In genomic region chr13:74245214-74245898, GRCm38 (mm10) we compare ENCODE assay signal across 8 mouse cellular contexts. TPM values are rescaled to one million over a fixed set of nuclear protein-coding genes. Genes with fewer than 3 reads are reported as not detected.
A peak's percentile ranks its signal among the peaks of the same experiment; 100 is the strongest.
DNase-seq lines count a peak whose midpoint lies in the region; TF ChIP-seq lines count a peak whose summit lies in the region.

No protein-coding gene starts in this region.

- 32% methylated on average over 17 of the region's 17 CpGs for WGBS in hindbrain, embryonic 10.5 days

- H3K9ac ChIP-seq in ES-E14 (ENCODE audit: insufficient read depth, low read depth, low read length, poor library complexity, severe bottlenecking), result no peak overlapping the region

- H3K9me3 ChIP-seq in ES-E14 (ENCODE audit: control insufficient read depth, insufficient read depth, low read depth, low read length), result no peaks in the 10 kb centered on the region
- no peaks in the 10 kb centered on the region for H3K9me3 ChIP-seq in hindbrain, embryonic 10.5 days

- peaks cover 12% of the 10 kb centered on the region for H3K27me3 ChIP-seq in hindbrain, embryonic 10.5 days (ENCODE audit: insufficient read depth, poor library complexity, severe bottlenecking)

- no peak overlapping the region for H3K27ac ChIP-seq in ES-E14 (ENCODE audit: insufficient read depth, low read depth, low read length, poor library complexity, severe bottlenecking)
- peak overlapping the region; percentile 73 for H3K27ac ChIP-seq in hindbrain, embryonic 10.5 days

- in situ Hi-C loops in ES-E14 (cut with MboI; ENCODE audit: low sequenced_read_pairs in 2 of 2, unreplicated experiment in 2 of 2), result no loop called here

- H3K4me3 ChIP-seq in ES-E14 (ENCODE audit: insufficient read depth in 1 of 2, low read depth in 1 of 2, low read length in 2 of 2, poor library complexity in 1 of 2, severe bottlenecking in 1 of 2), result no peak overlapping the region
- H3K4me3 ChIP-seq in hindbrain, embryonic 10.5 days, result peak overlapping the region; percentile 20

- H3K4me1 ChIP-seq in ES-E14 (ENCODE audit: control insufficient read depth in 2 of 2, insufficient read depth in 2 of 2, low read length in 2 of 2, poor library complexity in 1 of 2), result no peaks in the 10 kb centered on the region
- peaks cover 12% of the 10 kb centered on the region for H3K4me1 ChIP-seq in hindbrain, embryonic 10.5 days (replicated peaks)

- no peaks in the 10 kb centered on the region for H3K36me3 ChIP-seq in ES-E14 (ENCODE audit: control insufficient read depth, insufficient read depth, low read length, poor library complexity, severe bottlenecking)
- H3K36me3 ChIP-seq in hindbrain, embryonic 10.5 days, result no peaks in the 10 kb centered on the region

- DNase-seq in ES-E14 (ENCODE audit: low read depth, low spot score), result peak; percentile 29
- DNase-seq in brain, adult 2 months (ENCODE audit: low read depth, low spot score), result peak; percentile 78
- peak; percentile 51 to 57 for DNase-seq in frontal cortex, postnatal 14 days (ENCODE audit: low spot score in 2 of 2)
- peak; percentile 82 for DNase-seq in hindbrain, embryonic 10.5 days (ENCODE audit: low spot score)
- DNase-seq in layer of hippocampus, postnatal 10 days (ENCODE audit: low spot score in 2 of 2), result peak; percentile 63 to 69
- peak; percentile 63 for DNase-seq in lung, postnatal 14 days
- DNase-seq in retina, postnatal 7 days (ENCODE audit: low read depth, low spot score), result peak; percentile 35
- no peak for DNase-seq in thymus, postnatal 36 days

TF ChIP-seq in ES-E14, 5 proteins besides CTCF, POLR2A, EP300 and RAD21:
- no peak for TF ChIP-seq ZC3H11A (IDR thresholded peaks at IDR 0.05; ENCODE audit: borderline replicate concordance, low read depth, low read length)
- no peak for TF ChIP-seq ZNF384 (IDR thresholded peaks at IDR 0.05; ENCODE audit: low read depth, low read length)
- TF ChIP-seq MAFK (IDR thresholded peaks at IDR 0.05; ENCODE audit: insufficient read depth, low read depth, low read length), result no peak
- no peak for TF ChIP-seq CHD2 (IDR thresholded peaks at IDR 0.05; ENCODE audit: low read depth, low read length)
- TF ChIP-seq HCFC1 (IDR thresholded peaks at IDR 0.05; ENCODE audit: borderline replicate concordance, insufficient read depth, low read length), result no peak
TF ChIP-seq in ES-E14: peak in this region for 0.

RNA-seq across cellular contexts. Expression of gene Exoc3, which starts 36.8 kb away (rescaled TPM):
- 20.5 and 28.8 TPM in 2 replicates for total RNA-seq in ES-E14 (2012; rRNA removed)
- polyA plus RNA-seq in hindbrain, embryonic 10.5 days (2016; fragmentation: Nextera tagmentation; extraction: Ambion mirVana), result 79.2 and 90.0 TPM in 2 replicates
- total RNA-seq in layer of hippocampus, postnatal 10 days (2021), result 10 to 100 TPM; 75.1 to 85.6 TPM

RNA-seq across cellular contexts. Expression of gene Ahrr, which starts 46.8 kb away (rescaled TPM):
- total RNA-seq in ES-E14 (2012; rRNA removed), result 0.27 and 0.32 TPM in 2 replicates
- 0.81 and 1.1 TPM in 2 replicates for polyA plus RNA-seq in hindbrain, embryonic 10.5 days (2016; fragmentation: Nextera tagmentation; extraction: Ambion mirVana)
- total RNA-seq in layer of hippocampus, postnatal 10 days (2021), result 1 to 10 TPM; 1.6 TPM

Comparison
In these comparisons a context has a peak if more than half of its experiments do, and no peak if none do; other contexts are left out.
1. DNase-seq: peak in ES-E14 (single experiment), brain, adult 2 months (single experiment), frontal cortex, postnatal 14 days (2 of 2), hindbrain, embryonic 10.5 days (single experiment), layer of hippocampus, postnatal 10 days (2 of 2), lung, postnatal 14 days (single experiment) and retina, postnatal 7 days (single experiment); none in thymus, postnatal 36 days (0 of 2).